Mouse (Mus musculus) myocyte (in vitro differentiated cells): ENCODE results near the gene Dlgap1. TPM values are rescaled to one million over a fixed set of nuclear protein-coding genes. Genes with fewer than 3 reads are reported as not detected.

Experiments used
- H3K27me3 ChIP-seq: one replicate; pipeline ENCODE4 v1.6.1; 2011; ENCODE audit not compliant: control insufficient read depth, insufficient read depth, insufficient read length
- H3K36me3 ChIP-seq: one replicate; pipeline ENCODE4 v1.6.1; 2011; ENCODE audit not compliant: control insufficient read depth, insufficient read depth
- H3K4me2 ChIP-seq: one replicate; pipeline ENCODE4 v1.6.1; 2011; ENCODE audit warnings: low read depth, control low read depth
- H3K4me3 ChIP-seq: one replicate; pipeline ENCODE4 v1.5.1; 2011; ENCODE audit warnings: mild to moderate bottlenecking, control low read depth, moderate library complexity
- H3K79me2 ChIP-seq: one replicate; pipeline ENCODE4 v1.6.1; 2011; ENCODE audit not compliant: control insufficient read depth, insufficient read depth
- H3ac ChIP-seq: one replicate; pipeline ENCODE4 v1.6.1; 2011; ENCODE audit not compliant: control insufficient read depth, insufficient read length
- CEBPB ChIP-seq: IDR thresholded peaks from 2 replicates; pipeline ENCODE4 v1.6.1; 2011; ENCODE audit warnings: mild to moderate bottlenecking, moderate library complexity; ENCODE audit not compliant: poor library complexity, insufficient read depth, severe bottlenecking
- E2F4 ChIP-seq: IDR thresholded peaks from one replicate; pipeline ENCODE4 v1.6.1; 2011; ENCODE audit warnings: mild to moderate bottlenecking, control low read depth, moderate library complexity; ENCODE audit not compliant: insufficient read depth
- MAX ChIP-seq: IDR thresholded peaks from one replicate; pipeline ENCODE4 v1.6.1; 2011; ENCODE audit warnings: low read depth, mild to moderate bottlenecking, control low read depth
- MYOD1 ChIP-seq, 3 experiments: IDR thresholded peaks; one replicate each; pipeline ENCODE4 v1.6.1; 2011; ENCODE audit warnings: control low read depth in 2 of 3, low read depth in 2 of 3, mild to moderate bottlenecking in 2 of 3, moderate library complexity in 1 of 3; ENCODE audit not compliant: insufficient read length in 2 of 3, control insufficient read depth in 1 of 3
- MYOG ChIP-seq, 3 experiments: IDR thresholded peaks; one replicate each; pipeline ENCODE4 v1.6.1; 2011; ENCODE audit warnings: control low read depth in 2 of 3, low read depth in 2 of 3, mild to moderate bottlenecking in 2 of 3; ENCODE audit not compliant: insufficient read length in 2 of 3, control insufficient read depth in 1 of 3, insufficient read depth in 1 of 3
- POLR2A ChIP-seq: IDR thresholded peaks from one replicate; pipeline ENCODE4 v1.6.1; 2011; ENCODE audit warnings: low read depth, mild to moderate bottlenecking, control low read depth, moderate library complexity; ENCODE audit not compliant: insufficient read length
- POLR2AphosphoS2 ChIP-seq: IDR thresholded peaks from one replicate; pipeline ENCODE4 v1.6.1; 2011; ENCODE audit warnings: low read depth, control low read depth; ENCODE audit not compliant: insufficient read length
- REST ChIP-seq: IDR thresholded peaks from one replicate; pipeline ENCODE4 v1.6.1; 2011; ENCODE audit warnings: mild to moderate bottlenecking, control low read depth, moderate library complexity; ENCODE audit not compliant: insufficient read depth, insufficient read length
- SRF ChIP-seq: IDR thresholded peaks from one replicate; pipeline ENCODE4 v1.6.1; 2011; ENCODE audit warnings: low read depth; ENCODE audit not compliant: control insufficient read depth, insufficient read length
- TCF12 ChIP-seq: IDR thresholded peaks from one replicate; pipeline ENCODE4 v1.6.1; 2011; ENCODE audit warnings: mild to moderate bottlenecking, control low read depth; ENCODE audit not compliant: poor library complexity, insufficient read depth, severe bottlenecking
- TCF3 ChIP-seq: IDR thresholded peaks from one replicate; pipeline ENCODE4 v1.6.1; 2011; ENCODE audit warnings: low read depth, control low read depth; ENCODE audit not compliant: insufficient read length
- USF1 ChIP-seq: IDR thresholded peaks from one replicate; pipeline ENCODE4 v1.6.1; 2011; ENCODE audit warnings: low read depth, mild to moderate bottlenecking, control low read depth, moderate library complexity
- polyA plus RNA-seq: library from polyadenylated mRNA; unstranded; fragments of >200 nt; fragmentation: generic; extraction: Trizol; gene quantifications from one replicate; pipeline ENCODE4 v1.2.1, GENCODE M21; 2012; ENCODE audit warnings: missing spikeins

Dlgap1 gene
- polyA plus RNA-seq, 1 experiment, result 0.31 TPM

- Histone ChIP-seq H3K27me3 (no peaks in the 10 kb centered on the region), H3K79me2 (no peaks in the 10 kb centered on the region), H3K4me3 (no peak overlapping the region), H3ac (no peak overlapping the region), H3K4me2 (no peak overlapping the region), H3K36me3 (no peaks in the 10 kb centered on the region)
- TF ChIP-seq MYOD1 (IDR thresholded peaks at IDR 0.05; ENCODE audit: control insufficient read depth in 1 of 3, insufficient read length in 2 of 3, low read depth in 2 of 3), result peak in 2 of 3 experiments; percentile 23 to 60
- TF ChIP-seq MYOG (IDR thresholded peaks at IDR 0.05; ENCODE audit: control insufficient read depth in 1 of 3, insufficient read depth in 1 of 3, insufficient read length in 2 of 3, low read depth in 2 of 3), result peak in 1 of 3 experiments; percentile 60
- no peak for TF ChIP-seq MAX
- no peak for TF ChIP-seq CEBPB
- TF ChIP-seq POLR2A, result no peak
- no peak for TF ChIP-seq E2F4
- TF ChIP-seq REST, result no peak
- no peak for TF ChIP-seq TCF3
- no peak for TF ChIP-seq USF1
- TF ChIP-seq POLR2AphosphoS2, result no peak
- TF ChIP-seq SRF, result no peak
- no peak for TF ChIP-seq TCF12
These were observed 339.7 kb downstream of the Dlgap1 start for GRCm38 (mm10) chr17:70308364-70309231.

- H3K36me3 ChIP-seq, result no peaks in the 10 kb centered on the region
- H3K4me2 ChIP-seq, result no peak overlapping the region
- TF ChIP-seq MYOG (IDR thresholded peaks at IDR 0.05; ENCODE audit: control insufficient read depth in 1 of 3, insufficient read depth in 1 of 3, insufficient read length in 2 of 3, low read depth in 2 of 3) (no peak), E2F4 (no peak), MAX (no peak), MYOD1 (IDR thresholded peaks at IDR 0.05; ENCODE audit: control insufficient read depth in 1 of 3, insufficient read length in 2 of 3, low read depth in 2 of 3) (no peak), POLR2A (no peak), TCF12 (no peak), POLR2AphosphoS2 (no peak), TCF3 (no peak), SRF (no peak), USF1 (no peak), CEBPB (no peak), REST (no peak)
- no peak overlapping the region for H3ac ChIP-seq
- H3K27me3 ChIP-seq, result no peaks in the 10 kb centered on the region
- H3K4me3 ChIP-seq, result no peak overlapping the region
- no peaks in the 10 kb centered on the region for H3K79me2 ChIP-seq
These were observed 347.5 kb downstream of the Dlgap1 start for GRCm38 (mm10) chr17:70316327-70316726.

- no peaks in the 10 kb centered on the region for H3K79me2 ChIP-seq
- no peak overlapping the region for H3K4me3 ChIP-seq
- H3K27me3 ChIP-seq, result no peaks in the 10 kb centered on the region
- H3K36me3 ChIP-seq, result no peaks in the 10 kb centered on the region
- no peak overlapping the region for H3K4me2 ChIP-seq
- TF ChIP-seq MYOG (IDR thresholded peaks at IDR 0.05; ENCODE audit: control insufficient read depth in 1 of 3, insufficient read depth in 1 of 3, insufficient read length in 2 of 3, low read depth in 2 of 3), result no peak
- TF ChIP-seq SRF, result no peak
- H3ac ChIP-seq, result no peak overlapping the region
These were observed 348.9 kb downstream of the Dlgap1 start for GRCm38 (mm10) chr17:70317779-70318178.

GRCm38 (mm10) chr17:70321976-70322375, 353.1 kb downstream of the Dlgap1 start:
- TF ChIP-seq REST, result no peak
- TF ChIP-seq SRF, result no peak
- TF ChIP-seq USF1, result no peak
- no peak for TF ChIP-seq CEBPB
- no peak for TF ChIP-seq POLR2AphosphoS2
- no peak for TF ChIP-seq TCF12
- TF ChIP-seq MYOD1 (IDR thresholded peaks at IDR 0.05; ENCODE audit: control insufficient read depth in 1 of 3, insufficient read length in 2 of 3, low read depth in 2 of 3), result no peak
- TF ChIP-seq TCF3, result no peak
- no peak for TF ChIP-seq POLR2A
- TF ChIP-seq E2F4, result no peak
- TF ChIP-seq MYOG (IDR thresholded peaks at IDR 0.05; ENCODE audit: control insufficient read depth in 1 of 3, insufficient read depth in 1 of 3, insufficient read length in 2 of 3, low read depth in 2 of 3), result no peak
- TF ChIP-seq MAX, result no peak
- no peak overlapping the region for H3K4me3 ChIP-seq
- H3K36me3 ChIP-seq, result no peaks in the 10 kb centered on the region
- no peaks in the 10 kb centered on the region for H3K27me3 ChIP-seq
- no peaks in the 10 kb centered on the region for H3K79me2 ChIP-seq
- H3K4me2 ChIP-seq, result no peak overlapping the region
- H3ac ChIP-seq, result no peak overlapping the region

GRCm38 (mm10) chr17:70333440-70333839, 364.6 kb downstream of the Dlgap1 start:
- no peak overlapping the region for H3K4me2 ChIP-seq
- no peaks in the 10 kb centered on the region for H3K36me3 ChIP-seq
- no peaks in the 10 kb centered on the region for H3K27me3 ChIP-seq
- H3K79me2 ChIP-seq, result no peaks in the 10 kb centered on the region
- no peak overlapping the region for H3ac ChIP-seq
- TF ChIP-seq TCF12, result no peak
- H3K4me3 ChIP-seq, result no peak overlapping the region
